Mouse (Mus musculus): ENCODE results near the gene Gdf15.

DNA sequence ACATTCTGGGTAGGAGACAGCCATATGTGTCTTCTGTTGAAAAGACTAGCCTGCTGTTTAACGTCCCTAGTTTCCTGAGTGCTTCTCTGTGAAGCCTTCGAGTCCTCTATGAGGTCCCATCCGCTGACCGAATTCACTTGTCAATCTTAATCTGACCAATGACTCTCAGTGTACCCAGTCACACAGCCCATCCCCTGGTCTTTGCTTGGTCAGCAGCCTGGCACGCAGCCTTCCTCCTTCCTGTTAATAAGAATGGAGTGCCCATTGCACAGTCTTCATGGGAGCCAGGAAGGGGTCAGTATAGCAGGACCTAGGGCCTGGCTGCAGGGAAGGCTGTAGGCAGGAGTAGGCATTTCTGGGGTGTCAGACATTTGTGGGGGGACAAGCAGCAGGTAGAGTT lies 17.8 kb downstream of the Gdf15 start:
- TF ChIP-seq GATA1 (IDR thresholded peaks at IDR 0.05; ENCODE audit: low read length) = no peak
- TF ChIP-seq TAL1 (IDR thresholded peaks at IDR 0.05; ENCODE audit: low read length) = no peak
